Mouse (Mus musculus): ENCODE data around the gene Mettl7a1. TPM values are rescaled to one million over a fixed set of nuclear protein-coding genes. Genes with fewer than 3 reads are reported as not detected.
A peak's percentile ranks its signal among the peaks of the same experiment; 100 is the strongest.
"Not testable (repeated sequence)": the region's sequence is repeated elsewhere in the genome, so short reads cannot be mapped to it uniquely, and the experiment has no call there.

Gene Mettl7a1
- polyA plus RNA-seq, 1 experiment from 2014 or later, result 3.2 TPM

DNA sequence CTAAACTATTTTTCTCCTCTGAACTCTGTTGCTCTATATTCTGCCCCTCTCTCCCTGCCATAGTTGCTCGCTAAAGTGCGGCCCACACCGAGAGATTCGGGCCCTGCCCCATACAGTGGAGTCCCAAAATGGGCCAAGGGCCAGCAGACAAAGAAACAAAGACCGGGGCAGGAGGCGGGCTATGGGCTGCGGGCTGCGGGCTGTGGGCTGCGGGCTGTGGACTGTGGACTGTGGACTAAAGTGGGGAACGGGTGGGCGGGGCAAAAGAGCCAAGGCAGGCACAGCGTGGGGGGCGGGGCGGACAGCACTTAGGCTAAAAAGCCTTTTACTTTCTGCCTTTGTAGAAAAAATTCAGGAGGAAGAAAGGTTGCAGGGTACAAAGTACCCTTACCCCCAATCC is 42.8 kb downstream of the Mettl7a1 start:
- H3K27ac ChIP-seq (ENCODE audit: low read depth, low read length), result no peak overlapping the region
- H3K4me1 ChIP-seq (replicated peaks; ENCODE audit: control insufficient read depth, insufficient read depth, low read length), result no peaks in the 10 kb centered on the region
- DNase-seq (ENCODE audit: low spot score), result peak; percentile 53
- no peak overlapping the region for H3K9ac ChIP-seq (ENCODE audit: low read length)
- no peaks in the 10 kb centered on the region for H3K36me3 ChIP-seq (ENCODE audit: control insufficient read depth, insufficient read depth, low read length)
- no peak overlapping the region for H3K4me2 ChIP-seq (ENCODE audit: low read depth, low read length, severe bottlenecking)
- H3K27me3 ChIP-seq (ENCODE audit: control insufficient read depth, insufficient read depth, low read length), result no peaks in the 10 kb centered on the region
- no peak for ATAC-seq (replicated peaks; ENCODE audit: low FRiP score)
- no peak overlapping the region for H3K4me3 ChIP-seq (ENCODE audit: low read depth, low read length)
- no peaks in the 10 kb centered on the region for H3K9me3 ChIP-seq (ENCODE audit: control insufficient read depth, low read length)
- 65% methylated on average over 14 of the region's 14 CpGs for WGBS

DNA sequence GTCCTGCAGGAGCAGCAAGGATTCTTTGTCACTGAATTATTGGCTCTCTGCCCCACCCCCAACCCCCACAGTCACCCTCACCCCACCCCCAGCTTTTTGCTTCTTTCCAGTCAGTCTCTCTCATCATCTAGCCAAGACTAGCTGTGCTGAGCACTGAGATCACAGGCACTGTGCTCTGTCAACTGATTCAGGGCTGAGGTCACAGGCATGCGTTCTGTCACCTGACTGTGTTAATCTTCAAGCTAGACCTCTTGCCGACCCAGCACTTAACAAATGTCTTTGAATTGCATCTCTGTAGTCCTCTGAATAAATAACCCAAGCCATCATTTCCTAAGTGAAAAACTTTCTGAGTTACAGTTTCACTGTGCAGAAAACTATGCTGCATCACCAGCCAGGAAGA is 45.6 kb downstream of the Mettl7a1 start:
- Histone ChIP-seq H3K27ac (ENCODE audit: low read depth, low read length) (no peak overlapping the region), H3K4me2 (ENCODE audit: low read depth, low read length, severe bottlenecking) (no peak overlapping the region), H3K9ac (ENCODE audit: low read length) (no peak overlapping the region), H3K27me3 (ENCODE audit: control insufficient read depth, insufficient read depth, low read length) (no peaks in the 10 kb centered on the region), H3K9me3 (ENCODE audit: control insufficient read depth, low read length) (no peaks in the 10 kb centered on the region), H3K4me3 (ENCODE audit: low read depth, low read length) (no peak overlapping the region), H3K4me1 (replicated peaks; ENCODE audit: control insufficient read depth, insufficient read depth, low read length) (no peaks in the 10 kb centered on the region), H3K36me3 (ENCODE audit: control insufficient read depth, insufficient read depth, low read length) (no peaks in the 10 kb centered on the region)
- DNase-seq (ENCODE audit: low spot score), result no peak
- ATAC-seq (replicated peaks; ENCODE audit: low FRiP score), result no peak
- 73% methylated on average over 2 of the region's 2 CpGs for WGBS

DNA sequence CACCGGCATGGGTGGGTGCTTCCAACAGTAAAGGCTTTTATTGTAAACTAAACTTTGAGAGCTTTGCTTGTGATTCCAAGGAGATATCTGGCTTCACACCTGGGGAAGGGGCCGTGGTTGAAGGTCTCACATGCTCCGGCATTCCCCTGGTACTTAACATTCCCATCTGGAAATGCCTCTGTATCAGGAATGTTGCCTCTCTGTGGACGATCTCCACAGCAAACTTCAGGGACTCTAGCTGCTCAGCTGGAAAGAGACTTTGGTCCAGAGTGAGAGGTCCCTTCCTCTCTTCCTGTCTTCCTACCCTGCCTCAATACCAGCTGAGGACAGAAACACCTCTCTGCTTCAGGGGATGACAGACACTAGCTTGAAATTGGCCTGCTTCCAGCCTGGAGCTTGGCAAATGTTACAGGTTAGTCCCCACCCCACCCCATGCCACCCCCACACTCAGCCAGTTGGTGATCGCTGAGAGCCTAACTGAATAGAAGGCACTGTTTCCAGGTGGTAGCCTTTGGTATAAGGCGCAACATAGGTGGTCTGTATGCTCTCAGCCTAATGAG is 47.6 kb downstream of the Mettl7a1 start:
- Histone ChIP-seq H3K27ac (ENCODE audit: low read depth, low read length) (no peak overlapping the region), H3K4me3 (ENCODE audit: low read depth, low read length) (no peak overlapping the region), H3K36me3 (ENCODE audit: control insufficient read depth, insufficient read depth, low read length) (no peaks in the 10 kb centered on the region), H3K9ac (ENCODE audit: low read length) (no peak overlapping the region), H3K4me2 (ENCODE audit: low read depth, low read length, severe bottlenecking) (no peak overlapping the region), H3K27me3 (ENCODE audit: control insufficient read depth, insufficient read depth, low read length) (no peaks in the 10 kb centered on the region), H3K9me3 (ENCODE audit: control insufficient read depth, low read length) (no peaks in the 10 kb centered on the region), H3K4me1 (replicated peaks; ENCODE audit: control insufficient read depth, insufficient read depth, low read length) (no peaks in the 10 kb centered on the region)
- ATAC-seq (replicated peaks; ENCODE audit: low FRiP score), result no peak
- whole genome bisulfite sequencing, result 74% methylated on average over 6 of the region's 6 CpGs
- no peak for DNase-seq (ENCODE audit: low spot score)

DNA sequence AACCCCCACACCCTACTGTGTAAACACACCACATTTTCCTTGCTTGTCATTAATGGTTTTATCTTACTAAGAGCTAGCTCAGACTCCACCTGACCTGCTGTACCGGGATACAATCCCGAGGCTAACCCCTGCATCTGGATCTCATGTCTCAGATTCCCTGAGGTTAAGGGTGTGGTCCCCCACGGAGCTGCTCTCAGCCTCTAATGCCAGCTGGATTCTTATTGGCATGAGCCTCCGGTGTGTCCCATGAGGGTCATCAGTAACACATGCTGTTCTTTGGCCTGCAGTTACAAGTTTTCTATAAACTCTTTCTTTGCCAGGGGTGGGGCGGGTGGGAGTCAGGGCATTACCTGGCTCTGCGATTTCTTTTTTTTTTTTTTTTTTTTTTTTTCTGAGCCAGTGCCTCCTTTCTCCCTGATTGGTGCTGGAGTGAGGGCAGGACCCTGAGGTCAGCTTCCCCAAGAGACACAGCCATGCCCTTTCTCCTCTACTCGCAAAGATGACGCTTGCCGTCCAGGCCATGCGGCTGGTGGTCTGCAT is 48.8 kb downstream of the Mettl7a1 start, which contains the start of the genes Methig1 and Mettl7a2:
Gene Methig1 (plus strand): TSS at position 439 of the 540 bp plus-strand sequence.
Gene Mettl7a2 (plus strand): TSS at position 490 of the 540 bp plus-strand sequence.
- Histone ChIP-seq H3K9ac (ENCODE audit: low read length) (no peak within 1 kb of the TSS), H3K36me3 (ENCODE audit: control insufficient read depth, insufficient read depth, low read length) (no peaks in the 10 kb centered on the region), H3K4me2 (ENCODE audit: low read depth, low read length, severe bottlenecking) (no peak within 1 kb of the TSS), H3K9me3 (ENCODE audit: control insufficient read depth, low read length) (no peaks in the 10 kb centered on the region), H3K4me3 (ENCODE audit: low read depth, low read length) (no peak within 1 kb of the TSS), H3K27ac (ENCODE audit: low read depth, low read length) (no peak within 1 kb of the TSS), H3K4me1 (replicated peaks; ENCODE audit: control insufficient read depth, insufficient read depth, low read length) (no peaks in the 10 kb centered on the region), H3K27me3 (ENCODE audit: control insufficient read depth, insufficient read depth, low read length) (no peaks in the 10 kb centered on the region)
- WGBS, result 82% methylated on average over 10 of the region's 10 CpGs
- DNase-seq (ENCODE audit: low spot score), result no peak
- no peak for ATAC-seq (replicated peaks; ENCODE audit: low FRiP score)

DNA sequence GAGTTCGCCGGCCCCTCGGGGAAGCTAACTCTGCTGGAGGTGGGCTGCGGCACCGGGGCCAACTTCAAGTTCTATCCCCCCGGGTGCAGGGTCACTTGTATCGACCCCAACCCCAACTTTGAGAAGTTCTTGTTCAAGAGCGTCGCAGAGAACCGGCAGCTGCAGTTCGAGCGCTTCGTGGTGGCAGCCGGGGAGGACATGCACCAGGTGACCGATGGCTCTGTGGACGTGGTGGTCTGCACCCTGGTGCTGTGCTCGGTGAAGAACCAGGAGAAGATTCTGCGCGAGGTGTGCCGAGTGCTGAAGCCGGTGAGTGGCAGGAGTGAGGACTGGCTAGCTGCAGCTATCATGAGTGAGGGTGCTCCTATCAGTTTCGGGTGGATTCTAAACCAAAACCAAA is 49.5 kb downstream of the Mettl7a1 start:
- H3K4me3 ChIP-seq (ENCODE audit: low read depth, low read length); ATAC-seq (replicated peaks; ENCODE audit: low FRiP score); H3K36me3 ChIP-seq (ENCODE audit: control insufficient read depth, insufficient read depth, low read length); DNase-seq (ENCODE audit: low spot score); H3K4me2 ChIP-seq (ENCODE audit: low read depth, low read length, severe bottlenecking); H3K9ac ChIP-seq (ENCODE audit: low read length); H3K27me3 ChIP-seq (ENCODE audit: control insufficient read depth, insufficient read depth, low read length); H3K27ac ChIP-seq (ENCODE audit: low read depth, low read length); H3K9me3 ChIP-seq (ENCODE audit: control insufficient read depth, low read length); H3K4me1 ChIP-seq (replicated peaks; ENCODE audit: control insufficient read depth, insufficient read depth, low read length): not testable (repeated sequence)
- 85% methylated on average over 12 of the region's 22 CpGs for WGBS

DNA sequence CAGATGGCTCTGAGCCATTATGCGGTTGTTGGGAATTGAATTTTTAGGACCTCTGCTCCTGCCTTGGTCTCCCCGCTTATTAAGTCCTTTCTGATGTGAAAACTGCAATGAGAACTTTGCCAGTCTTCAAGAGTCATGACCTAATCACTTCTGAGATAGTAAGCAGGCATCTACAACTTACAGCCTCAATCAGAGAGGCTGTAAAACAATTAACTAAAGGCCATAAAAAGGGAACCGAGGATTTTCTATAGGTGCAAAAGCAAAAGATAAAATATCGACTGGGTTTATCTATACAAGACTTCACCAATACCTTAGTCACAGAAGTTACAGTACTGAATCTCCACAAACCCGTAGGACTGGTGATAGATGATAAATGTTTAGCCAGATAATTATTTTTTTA is 51.9 kb downstream of the Mettl7a1 start:
- Histone ChIP-seq H3K4me3 (ENCODE audit: low read depth, low read length) (no peak overlapping the region), H3K27ac (ENCODE audit: low read depth, low read length) (no peak overlapping the region), H3K27me3 (ENCODE audit: control insufficient read depth, insufficient read depth, low read length) (no peaks in the 10 kb centered on the region), H3K9me3 (ENCODE audit: control insufficient read depth, low read length) (no peaks in the 10 kb centered on the region), H3K4me2 (ENCODE audit: low read depth, low read length, severe bottlenecking) (no peak overlapping the region), H3K9ac (ENCODE audit: low read length) (no peak overlapping the region), H3K36me3 (ENCODE audit: control insufficient read depth, insufficient read depth, low read length) (no peaks in the 10 kb centered on the region), H3K4me1 (replicated peaks; ENCODE audit: control insufficient read depth, insufficient read depth, low read length) (no peaks in the 10 kb centered on the region)
- DNase-seq (ENCODE audit: low spot score), result no peak
- ATAC-seq (replicated peaks; ENCODE audit: low FRiP score), result no peak
- 91% methylated on average over 5 of the region's 5 CpGs for WGBS

DNA sequence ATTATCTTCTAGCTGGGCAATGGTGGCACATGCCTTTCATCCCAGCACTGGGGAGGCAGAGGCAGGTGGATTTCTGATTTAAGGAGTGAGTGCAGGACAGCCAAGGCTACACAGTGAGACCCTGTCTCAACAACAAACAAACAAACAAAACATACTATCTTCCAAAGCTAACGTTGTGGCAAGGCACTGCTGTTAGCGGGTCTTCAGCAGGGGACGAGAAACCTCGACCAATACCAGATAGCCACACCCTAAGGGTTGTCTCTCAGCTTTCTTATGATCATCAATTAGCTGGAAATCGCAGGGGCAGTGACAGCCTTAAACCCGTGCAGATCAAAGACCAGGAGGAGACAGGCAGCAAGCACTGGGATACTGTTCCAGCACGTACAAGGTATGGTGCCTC is 60.3 kb downstream of the Mettl7a1 start, which contains the start of gene Higd1c:
Gene Higd1c (plus strand): TSS at position 301 of the 400 bp plus-strand sequence.
- ATAC-seq (replicated peaks; ENCODE audit: low FRiP score) (no peak), DNase-seq (ENCODE audit: low spot score) (no peak)
- Histone ChIP-seq H3K36me3 (ENCODE audit: control insufficient read depth, insufficient read depth, low read length) (no peaks in the 10 kb centered on the region), H3K9me3 (ENCODE audit: control insufficient read depth, low read length) (no peaks in the 10 kb centered on the region), H3K4me2 (ENCODE audit: low read depth, low read length, severe bottlenecking) (no peak within 1 kb of the TSS), H3K4me1 (replicated peaks; ENCODE audit: control insufficient read depth, insufficient read depth, low read length) (no peaks in the 10 kb centered on the region), H3K9ac (ENCODE audit: low read length) (no peak within 1 kb of the TSS), H3K27ac (ENCODE audit: low read depth, low read length) (no peak within 1 kb of the TSS), H3K4me3 (ENCODE audit: low read depth, low read length) (no peak within 1 kb of the TSS), H3K27me3 (ENCODE audit: control insufficient read depth, insufficient read depth, low read length) (no peaks in the 10 kb centered on the region)
- 87% methylated on average over 7 of the region's 7 CpGs for WGBS

DNA sequence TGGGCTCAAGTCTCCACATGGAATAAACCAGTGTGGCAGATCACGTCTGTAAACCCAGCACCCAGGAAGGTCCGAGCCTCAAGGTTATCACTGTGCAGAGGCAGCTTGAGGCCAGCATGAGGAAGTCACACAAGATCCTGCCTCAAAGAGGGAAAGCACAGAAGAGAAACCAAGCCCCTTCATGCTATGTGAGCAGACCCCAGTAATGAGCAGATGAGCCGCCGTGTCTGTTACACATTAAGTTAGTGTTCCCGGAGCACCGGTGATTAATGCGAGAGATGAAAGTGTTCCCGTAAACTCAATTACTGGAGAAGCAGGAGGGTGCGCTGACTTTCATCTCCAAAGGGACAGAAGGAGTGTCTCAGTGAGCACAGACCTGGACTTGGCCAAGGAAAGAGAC is 62.0 kb downstream of the Mettl7a1 start:
- H3K9ac ChIP-seq (ENCODE audit: low read length); H3K36me3 ChIP-seq (ENCODE audit: control insufficient read depth, insufficient read depth, low read length); H3K27ac ChIP-seq (ENCODE audit: low read depth, low read length); H3K27me3 ChIP-seq (ENCODE audit: control insufficient read depth, insufficient read depth, low read length); H3K4me3 ChIP-seq (ENCODE audit: low read depth, low read length); H3K4me2 ChIP-seq (ENCODE audit: low read depth, low read length, severe bottlenecking); ATAC-seq (replicated peaks; ENCODE audit: low FRiP score); H3K4me1 ChIP-seq (replicated peaks; ENCODE audit: control insufficient read depth, insufficient read depth, low read length); H3K9me3 ChIP-seq (ENCODE audit: control insufficient read depth, low read length): not testable (repeated sequence)
- peak; percentile 14 for DNase-seq (ENCODE audit: low spot score)
- 80% methylated on average over 9 of the region's 9 CpGs for WGBS

DNA sequence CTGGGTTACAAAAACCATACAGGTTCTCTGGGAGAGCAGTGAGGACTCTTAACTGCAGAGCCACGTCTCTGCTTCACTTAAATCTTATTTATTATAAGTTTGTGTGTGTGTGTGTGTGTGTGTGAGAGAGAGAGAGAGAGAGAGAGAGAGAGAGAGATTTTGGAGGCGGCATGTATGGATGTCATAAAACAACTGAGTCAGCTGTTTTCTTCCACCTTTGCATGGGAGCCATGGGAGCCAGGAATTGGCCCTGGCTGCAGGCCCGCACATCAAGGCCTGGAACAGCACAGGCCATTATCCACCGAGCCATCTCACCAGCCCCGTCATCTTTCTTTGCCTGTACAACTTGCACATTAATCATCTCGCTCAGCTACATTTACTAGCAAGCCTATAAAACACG is 63.2 kb downstream of the Mettl7a1 start:
- Histone ChIP-seq H3K36me3 (ENCODE audit: control insufficient read depth, insufficient read depth, low read length) (no peaks in the 10 kb centered on the region), H3K9me3 (ENCODE audit: control insufficient read depth, low read length) (no peaks in the 10 kb centered on the region), H3K4me1 (replicated peaks; ENCODE audit: control insufficient read depth, insufficient read depth, low read length) (no peaks in the 10 kb centered on the region), H3K9ac (ENCODE audit: low read length) (no peak overlapping the region), H3K4me3 (ENCODE audit: low read depth, low read length) (no peak overlapping the region), H3K27ac (ENCODE audit: low read depth, low read length) (no peak overlapping the region), H3K27me3 (ENCODE audit: control insufficient read depth, insufficient read depth, low read length) (no peaks in the 10 kb centered on the region), H3K4me2 (ENCODE audit: low read depth, low read length, severe bottlenecking) (no peak overlapping the region)
- DNase-seq (ENCODE audit: low spot score) (no peak), ATAC-seq (replicated peaks; ENCODE audit: low FRiP score) (no peak)
- 85% methylated on average over 7 of the region's 7 CpGs for WGBS
